Mouse (Mus musculus): Measurements from ENCODE around the gene Ptprcap. TPM values are rescaled to one million over a fixed set of nuclear protein-coding genes. Genes with fewer than 3 reads are reported as not detected.

The Ptprcap gene
- polyA plus RNA-seq, 1 experiment from 2014 or later = 1.4 TPM

DNA sequence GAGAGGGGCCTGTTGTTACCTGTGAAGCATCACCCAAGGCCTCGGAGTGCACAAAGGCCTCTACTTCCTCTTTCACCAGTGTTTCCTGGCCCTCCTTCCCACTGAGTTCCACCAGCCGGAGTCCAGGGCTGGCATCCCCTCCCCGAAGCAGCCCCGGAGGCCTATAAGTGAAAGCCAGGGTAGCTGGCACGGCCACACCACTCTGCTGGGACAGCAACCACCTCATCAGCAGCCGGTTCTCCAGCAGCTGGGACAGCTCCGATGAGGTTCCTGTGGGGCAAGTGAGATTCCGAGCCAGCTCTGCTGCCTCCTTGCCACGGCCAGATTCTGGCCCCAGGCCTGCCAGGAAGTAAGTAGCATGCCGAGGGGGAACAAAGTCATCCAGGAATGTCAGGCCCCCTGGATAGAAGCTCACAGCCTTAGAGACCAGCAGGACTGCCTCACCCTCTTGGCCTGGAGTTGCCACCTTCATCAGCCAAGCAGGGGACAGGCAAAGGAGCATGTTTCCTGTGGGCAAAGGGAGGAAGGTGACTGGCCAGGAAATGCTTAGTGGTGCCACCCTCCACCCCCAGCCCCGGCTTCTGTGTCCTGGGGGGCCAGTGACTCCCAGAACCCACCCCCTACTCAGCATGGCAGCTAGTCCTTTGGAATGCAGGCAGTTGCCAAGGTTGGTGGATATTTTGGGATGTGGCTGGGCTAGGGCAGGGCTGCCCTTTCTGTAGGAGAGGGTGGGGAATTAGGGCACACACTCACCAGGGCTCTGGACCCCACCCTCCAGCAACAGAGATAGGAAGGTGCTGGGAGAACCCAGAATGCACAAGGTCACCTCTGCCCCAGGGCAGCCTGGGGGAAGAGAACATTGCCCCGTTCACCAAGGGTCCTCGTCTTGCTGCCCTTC lies 18.2 kb downstream of the Ptprcap start:
- Histone ChIP-seq H3K4me1 (replicated peaks) (peaks cover 27% of the 10 kb centered on the region), H3K4me3 (replicated peaks) (no peak overlapping the region), H3K27ac (no peak overlapping the region), H3K36me3 (no peaks in the 10 kb centered on the region), H3K9me3 (no peaks in the 10 kb centered on the region), H3K9ac (replicated peaks) (no peak overlapping the region; the same call in 1 of the 2 replicates), H3K27me3 (peaks cover 6% of the 10 kb centered on the region; the same call in 1 of the 2 replicates), H3K4me2 (no peak overlapping the region)
- WGBS = 70% methylated on average over 13 of the region's 13 CpGs
- no peak for ATAC-seq (ENCODE audit: insufficient number of reproducible peaks, insufficient read depth, low FRiP score, low TSS enrichment, low read depth)

DNA sequence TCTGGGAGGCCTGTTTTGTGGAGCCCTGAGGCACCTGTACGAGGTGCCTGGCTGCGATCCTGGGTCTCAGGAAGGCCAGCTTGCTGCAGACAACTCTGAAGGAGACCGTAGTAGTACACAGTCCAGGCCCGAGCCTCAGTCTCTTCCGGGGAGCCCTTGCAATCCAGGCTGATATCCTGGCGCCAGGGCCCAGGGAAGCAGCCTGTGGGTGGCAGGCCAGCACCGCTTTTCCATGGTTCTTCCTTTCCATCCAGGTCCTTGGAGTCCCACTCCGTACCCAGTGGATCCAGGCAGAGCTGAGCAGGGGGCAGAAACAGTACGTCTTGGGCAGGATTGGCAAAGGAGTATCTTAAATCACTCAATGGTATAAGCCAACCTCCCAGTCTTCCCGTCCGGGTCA lies 19.5 kb downstream of the Ptprcap start:
- no peak overlapping the region for H3K4me3 ChIP-seq (replicated peaks)
- peaks cover 27% of the 10 kb centered on the region for H3K4me1 ChIP-seq (replicated peaks)
- H3K4me2 ChIP-seq = no peak overlapping the region
- WGBS = 54% methylated on average over 11 of the region's 11 CpGs
- peaks cover 6% of the 10 kb centered on the region; the same call in 1 of the 2 replicates for H3K27me3 ChIP-seq
- no peaks in the 10 kb centered on the region for H3K9me3 ChIP-seq
- ATAC-seq (ENCODE audit: insufficient number of reproducible peaks, insufficient read depth, low FRiP score, low TSS enrichment, low read depth) = no peak
- H3K27ac ChIP-seq = no peak overlapping the region
- no peaks in the 10 kb centered on the region for H3K36me3 ChIP-seq
- H3K9ac ChIP-seq (replicated peaks) = no peak overlapping the region

DNA sequence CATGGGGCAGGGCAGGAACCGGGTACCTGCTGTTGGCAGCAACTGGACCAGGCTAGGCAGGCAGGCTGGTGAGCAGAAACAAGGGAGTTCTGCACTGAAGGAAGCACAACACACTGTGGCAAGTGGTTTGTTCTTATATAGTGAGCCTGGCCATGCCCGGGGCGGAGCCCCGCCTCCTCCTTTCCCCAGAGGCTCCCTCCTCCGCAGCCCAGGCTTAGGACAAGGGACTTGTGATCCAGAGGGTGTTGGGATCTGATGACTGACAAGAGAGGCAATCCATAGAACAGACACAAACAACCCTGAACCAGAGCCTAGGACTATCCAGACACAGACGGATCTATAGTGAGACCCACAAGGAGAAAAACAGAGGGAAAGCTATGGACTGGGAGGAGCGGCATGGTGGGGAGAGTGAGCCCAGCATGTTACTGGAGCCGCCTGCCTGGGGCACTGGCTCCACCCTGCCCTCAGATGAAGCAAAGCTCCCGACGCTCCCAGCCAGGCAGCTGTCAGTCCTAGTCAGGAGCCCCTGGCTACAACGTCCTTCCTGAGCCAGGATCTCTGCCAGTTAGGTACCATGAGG lies 22.1 kb downstream of the Ptprcap start, which contains the start of gene Carns1:
Gene Carns1 (minus strand): TSS at position 112 of the 580 bp plus-strand sequence.
- Histone ChIP-seq H3K27ac (no peak within 1 kb of the TSS), H3K4me3 (replicated peaks) (peak within 1 kb of the TSS; percentile 24)

DNA sequence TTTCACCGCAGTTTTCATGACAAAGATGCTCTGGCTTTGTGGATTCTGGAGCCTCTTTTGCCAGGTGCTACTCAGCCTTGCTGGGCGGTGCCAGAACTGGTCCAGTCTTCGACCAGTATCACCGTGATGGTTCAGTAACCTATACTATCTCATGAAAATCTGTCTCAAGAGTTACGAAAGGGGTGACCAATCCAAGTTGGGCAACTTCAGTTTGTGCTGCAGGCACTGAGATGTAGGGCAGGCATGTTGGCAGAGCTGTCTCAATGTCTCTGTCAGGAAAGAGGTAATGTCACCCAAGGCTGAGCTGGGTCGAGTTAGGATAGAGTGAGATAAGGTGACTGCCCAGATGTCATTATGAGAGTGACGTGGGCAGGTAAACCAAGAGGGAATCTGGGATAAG lies 27.0 kb downstream of the Ptprcap start:
- 86% methylated on average over 7 of the region's 7 CpGs for WGBS
- Histone ChIP-seq H3K4me2 (no peak overlapping the region), H3K4me1 (replicated peaks) (peaks cover 14% of the 10 kb centered on the region), H3K36me3 (no peaks in the 10 kb centered on the region), H3K27me3 (no peaks in the 10 kb centered on the region), H3K9ac (replicated peaks) (no peak overlapping the region), H3K9me3 (no peaks in the 10 kb centered on the region), H3K27ac (no peak overlapping the region), H3K4me3 (replicated peaks) (no peak overlapping the region)
- no peak for ATAC-seq (ENCODE audit: insufficient number of reproducible peaks, insufficient read depth, low FRiP score, low TSS enrichment, low read depth)

More for the DNA sequence above, 22.1 kb downstream of the Ptprcap start, which contains the start of gene Carns1:
- Histone ChIP-seq H3K4me2 (peak within 1 kb of the TSS; percentile 49), H3K36me3 (no peaks in the 10 kb centered on the region), H3K9ac (replicated peaks) (peak within 1 kb of the TSS; percentile 60), H3K4me1 (replicated peaks) (peaks cover 19% of the 10 kb centered on the region), H3K27me3 (peaks cover 6% of the 10 kb centered on the region; the same call in 1 of the 2 replicates), H3K9me3 (no peaks in the 10 kb centered on the region)
- WGBS = 3% methylated on average over 11 of the region's 11 CpGs
- peak; percentile 49 for ATAC-seq (ENCODE audit: insufficient number of reproducible peaks, insufficient read depth, low FRiP score, low TSS enrichment, low read depth)

DNA sequence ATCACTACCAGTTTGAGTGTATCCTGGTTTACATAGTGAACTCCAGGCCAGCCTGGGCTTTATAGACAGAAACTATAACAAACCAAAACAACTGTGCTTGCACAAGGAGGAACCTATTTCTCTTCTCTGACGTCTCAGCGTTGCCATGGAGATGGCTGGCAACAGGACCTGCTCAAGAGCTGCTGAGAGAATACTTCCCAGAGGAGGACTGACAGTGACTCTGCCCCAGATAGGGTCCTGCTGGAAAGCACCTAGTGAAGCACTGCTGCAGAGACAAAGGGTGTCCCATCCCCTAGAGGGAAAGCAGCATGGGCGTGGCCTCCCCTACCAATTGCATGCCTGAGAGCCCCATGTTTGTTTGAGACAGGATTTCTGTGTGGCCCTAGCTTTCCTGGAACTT lies 28.5 kb downstream of the Ptprcap start:
- Histone ChIP-seq H3K36me3 (no peaks in the 10 kb centered on the region), H3K4me3 (replicated peaks) (no peak overlapping the region), H3K4me2 (no peak overlapping the region), H3K27ac (no peak overlapping the region), H3K9ac (replicated peaks) (no peak overlapping the region), H3K9me3 (no peaks in the 10 kb centered on the region), H3K27me3 (no peaks in the 10 kb centered on the region), H3K4me1 (replicated peaks) (peaks cover 13% of the 10 kb centered on the region)
- no peak for ATAC-seq (ENCODE audit: insufficient number of reproducible peaks, insufficient read depth, low FRiP score, low TSS enrichment, low read depth)
- 50% methylated on average over 3 of the region's 3 CpGs for WGBS

DNA sequence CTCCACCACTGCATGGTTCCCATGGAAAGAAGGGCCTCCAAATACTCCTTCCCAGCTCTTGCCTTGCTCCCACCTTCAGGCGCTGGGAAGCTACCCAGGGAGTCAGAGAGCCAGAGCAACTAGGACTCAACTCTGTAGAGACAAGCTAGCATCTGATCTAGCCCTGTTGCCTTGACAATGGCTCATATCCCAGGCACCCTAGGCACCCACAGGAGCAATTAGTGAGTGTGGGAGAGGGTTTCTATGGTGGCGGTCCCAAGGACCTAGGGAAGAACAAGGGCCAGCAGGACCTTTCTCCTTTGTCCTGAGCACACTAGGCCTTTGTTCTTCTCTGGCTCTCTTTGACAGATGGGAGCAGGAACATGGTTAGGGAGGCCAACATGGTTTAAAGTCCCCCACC lies 30.3 kb downstream of the Ptprcap start:
- 87% methylated on average over 2 of the region's 2 CpGs for WGBS
- no peak for ATAC-seq (ENCODE audit: insufficient number of reproducible peaks, insufficient read depth, low FRiP score, low TSS enrichment, low read depth)
- Histone ChIP-seq H3K36me3 (no peaks in the 10 kb centered on the region), H3K4me1 (replicated peaks) (peaks cover 13% of the 10 kb centered on the region), H3K4me2 (no peak overlapping the region), H3K27ac (no peak overlapping the region), H3K9ac (replicated peaks) (no peak overlapping the region), H3K27me3 (no peaks in the 10 kb centered on the region), H3K4me3 (replicated peaks) (no peak overlapping the region), H3K9me3 (no peaks in the 10 kb centered on the region)

DNA sequence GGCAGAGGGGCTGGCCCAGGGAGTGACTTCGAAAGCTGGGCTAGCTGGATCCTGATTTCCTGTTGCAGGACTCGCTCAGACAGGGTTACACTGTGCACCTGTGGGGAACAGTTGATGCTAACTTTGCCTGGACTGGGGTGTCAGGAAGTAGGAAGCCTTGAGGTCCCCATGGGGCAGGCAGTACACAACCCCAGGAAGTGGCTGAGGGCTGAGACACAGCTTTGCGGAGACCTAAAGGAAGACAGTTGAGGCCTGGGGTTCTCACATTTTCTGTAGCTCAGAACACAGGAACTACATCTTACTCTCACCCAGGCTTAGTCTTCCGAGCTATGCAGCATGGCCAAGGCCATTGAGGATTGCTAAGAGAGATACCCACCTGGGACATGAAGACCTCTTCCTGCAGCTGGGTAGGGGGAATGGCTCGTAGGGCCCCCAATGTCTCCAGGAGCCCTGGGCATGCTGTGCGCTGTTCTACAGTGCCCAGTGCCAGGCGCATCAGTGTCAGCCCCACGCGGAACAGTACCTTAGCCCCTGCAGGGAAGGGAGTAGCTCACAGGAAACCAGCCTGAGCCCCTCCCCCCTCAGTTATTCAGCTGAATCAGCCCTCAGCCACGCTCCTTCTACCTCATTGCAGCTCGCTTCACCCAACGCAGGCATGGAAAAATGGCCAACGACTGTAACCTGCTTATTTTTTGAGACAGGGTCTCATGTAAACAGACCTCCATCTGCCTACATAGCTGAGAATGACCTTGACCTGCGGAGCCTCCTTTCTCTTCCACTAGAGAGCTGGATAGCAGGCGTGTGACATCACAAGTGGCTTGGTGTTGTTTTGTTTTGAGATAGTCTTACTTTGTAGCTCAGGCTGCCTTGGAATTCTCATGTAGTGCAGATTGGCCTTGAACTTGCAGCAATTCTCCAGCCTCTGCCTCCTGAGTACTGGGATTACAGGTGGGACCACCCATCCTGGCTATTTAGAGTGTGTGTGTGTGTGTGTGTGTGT lies 31.9 kb downstream of the Ptprcap start:
- peak overlapping the region; percentile 35 for H3K27ac ChIP-seq

DNA sequence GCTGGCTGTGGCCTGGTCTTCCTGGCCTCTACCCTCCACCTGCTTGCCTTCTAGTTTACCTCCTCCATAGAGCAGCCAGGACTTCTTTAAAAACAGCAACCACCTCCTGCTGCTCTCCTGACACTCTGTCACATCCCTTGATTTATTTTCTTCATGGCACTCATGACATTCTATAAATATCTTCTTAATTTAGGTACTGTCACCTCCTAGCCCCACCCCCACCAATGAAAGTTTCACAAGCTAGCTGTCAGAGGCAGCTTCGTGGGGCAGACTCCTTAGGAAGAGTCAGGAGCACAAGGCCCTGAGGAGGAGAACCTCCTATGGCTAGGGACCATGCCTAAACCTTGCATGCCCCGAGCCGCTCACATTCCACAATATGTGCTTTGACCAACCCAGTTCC lies 33.9 kb downstream of the Ptprcap start:
- no peaks in the 10 kb centered on the region for H3K9me3 ChIP-seq
- no peak overlapping the region for H3K27ac ChIP-seq
- WGBS = 63% methylated on average over 3 of the region's 3 CpGs
- H3K4me1 ChIP-seq (replicated peaks) = peaks cover 22% of the 10 kb centered on the region
- no peak overlapping the region for H3K4me3 ChIP-seq (replicated peaks)
- no peaks in the 10 kb centered on the region for H3K27me3 ChIP-seq
- H3K9ac ChIP-seq (replicated peaks) = no peak overlapping the region
- no peak overlapping the region for H3K4me2 ChIP-seq
- no peak for ATAC-seq (ENCODE audit: insufficient number of reproducible peaks, insufficient read depth, low FRiP score, low TSS enrichment, low read depth)
- no peaks in the 10 kb centered on the region for H3K36me3 ChIP-seq

More for the DNA sequence above, 31.9 kb downstream of the Ptprcap start:
- no peak for ATAC-seq (ENCODE audit: insufficient number of reproducible peaks, insufficient read depth, low FRiP score, low TSS enrichment, low read depth)
- no peaks in the 10 kb centered on the region for H3K36me3 ChIP-seq
- peaks cover 13% of the 10 kb centered on the region for H3K4me1 ChIP-seq (replicated peaks)
- H3K27me3 ChIP-seq = no peaks in the 10 kb centered on the region
- H3K4me3 ChIP-seq (replicated peaks) = no peak overlapping the region
- 68% methylated on average over 15 of the region's 15 CpGs for WGBS
- no peaks in the 10 kb centered on the region for H3K9me3 ChIP-seq
- H3K9ac ChIP-seq (replicated peaks) = peak overlapping the region; percentile 40
- H3K4me2 ChIP-seq = no peak overlapping the region

DNA sequence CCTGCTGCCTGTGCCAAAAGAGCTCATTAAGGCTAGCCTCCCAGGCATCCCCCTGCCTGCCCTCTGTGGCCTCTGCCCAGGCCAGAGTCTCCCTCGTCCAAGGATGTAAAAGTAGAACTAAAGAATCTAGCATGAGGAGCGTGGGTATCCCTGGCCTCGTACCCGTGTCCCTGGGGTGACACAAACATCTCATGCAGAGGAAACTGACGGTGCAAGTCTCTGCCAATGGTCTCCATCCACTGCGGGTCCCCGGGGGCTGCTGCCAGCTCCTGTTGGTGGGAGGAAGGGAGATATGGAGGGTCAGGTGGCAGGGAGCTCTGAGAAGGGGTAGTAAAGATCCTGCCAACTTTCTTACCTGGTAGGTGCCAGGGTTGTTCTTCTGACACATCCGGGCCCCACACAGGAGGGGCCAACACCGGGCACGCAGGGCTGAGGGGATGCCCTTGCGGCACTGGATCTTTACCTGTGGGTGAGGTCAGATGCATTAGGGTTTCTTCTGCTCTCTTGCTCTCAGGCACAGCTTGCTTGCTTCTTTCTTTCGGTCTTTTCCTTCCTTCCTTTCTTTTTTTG lies 35.7 kb downstream of the Ptprcap start:
- no peak overlapping the region for H3K4me2 ChIP-seq
- peaks cover 38% of the 10 kb centered on the region for H3K4me1 ChIP-seq (replicated peaks)
- no peak for ATAC-seq (ENCODE audit: insufficient number of reproducible peaks, insufficient read depth, low FRiP score, low TSS enrichment, low read depth)
- 88% methylated on average over 12 of the region's 12 CpGs for WGBS
- no peaks in the 10 kb centered on the region for H3K27me3 ChIP-seq
- H3K27ac ChIP-seq = no peak overlapping the region
- H3K36me3 ChIP-seq = peaks cover 11% of the 10 kb centered on the region
- H3K4me3 ChIP-seq (replicated peaks) = no peak overlapping the region
- no peak overlapping the region for H3K9ac ChIP-seq (replicated peaks)
- no peaks in the 10 kb centered on the region for H3K9me3 ChIP-seq

DNA sequence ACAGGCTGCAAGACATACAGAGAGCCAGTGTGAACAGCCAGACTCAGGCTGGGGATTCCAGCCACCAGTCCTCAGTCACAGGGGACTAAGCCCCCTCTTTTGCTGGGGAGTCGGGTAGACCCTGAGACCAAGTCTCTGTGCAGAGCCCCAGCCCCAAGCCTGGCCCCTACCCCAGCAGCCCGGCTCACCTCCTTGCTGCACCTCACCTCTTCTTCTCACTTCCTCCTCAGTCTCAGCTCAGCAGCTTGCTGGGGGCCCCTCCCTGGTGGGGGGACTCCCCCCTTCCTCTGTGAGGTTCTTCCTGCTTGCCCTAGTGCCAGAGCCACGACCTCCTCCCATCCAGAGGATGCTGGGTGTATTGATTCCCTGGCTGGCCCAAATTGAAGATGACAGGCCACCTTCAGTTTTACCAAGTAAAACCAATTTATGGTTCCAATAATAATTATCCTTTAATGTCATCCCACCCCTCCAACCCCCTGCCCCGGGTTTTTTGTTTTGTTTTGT lies 37.5 kb downstream of the Ptprcap start, which contains the start of gene Tbc1d10c:
Gene Tbc1d10c (minus strand): TSS at position 454 of the 504 bp plus-strand sequence.
- Histone ChIP-seq H3K27ac (peak within 1 kb of the TSS; percentile 94), H3K27me3 (no peaks in the 10 kb centered on the region), H3K4me1 (replicated peaks) (peaks cover 28% of the 10 kb centered on the region), H3K4me2 (peak within 1 kb of the TSS; percentile 94), H3K9ac (replicated peaks) (peak within 1 kb of the TSS; percentile 93), H3K9me3 (no peaks in the 10 kb centered on the region), H3K36me3 (peaks cover 28% of the 10 kb centered on the region), H3K4me3 (replicated peaks) (peak within 1 kb of the TSS; percentile 97)
- ATAC-seq (ENCODE audit: insufficient number of reproducible peaks, insufficient read depth, low FRiP score, low TSS enrichment, low read depth) = no peak
- WGBS = 55% methylated on average over 4 of the region's 4 CpGs
